Mouse (Mus musculus) megakaryocyte-erythroid progenitor cell, adult 5-6 weeks (primary cell): Measurements from ENCODE around the gene Rc3h1. TPM values are rescaled to one million over a fixed set of nuclear protein-coding genes. Genes with fewer than 3 reads are reported as not detected.
"Not testable (repeated sequence)": the region's sequence is repeated elsewhere in the genome, so short reads cannot be mapped to it uniquely, and the experiment has no call there.

ENCODE experiments used
- ATAC-seq: replicated peaks from 2 replicates; pipeline ENCODE4 v1.8.0; 2016; ENCODE audit warnings: mild to moderate bottlenecking, inconsistent platforms; ENCODE audit not compliant: severe bottlenecking, poor library complexity, low FRiP score, low TSS enrichment
- total RNA-seq, 2 experiments: library from RNA; stranded (forward) in 1 of 2; stranded (reverse) in 1 of 2; fragments of 200-1000, 215-1000 nt in 1 of 2; fragments of >200 nt in 1 of 2; fragmentation: Nextera tagmentation in 1 of 2; gene quantifications; 2 replicates each; pipeline ENCODE4 v1.2.3; 2014 to 2017

The Rc3h1 gene
- total RNA-seq, 2 experiments from 2014 or later, result 18.6 to 34.3 TPM

DNA sequence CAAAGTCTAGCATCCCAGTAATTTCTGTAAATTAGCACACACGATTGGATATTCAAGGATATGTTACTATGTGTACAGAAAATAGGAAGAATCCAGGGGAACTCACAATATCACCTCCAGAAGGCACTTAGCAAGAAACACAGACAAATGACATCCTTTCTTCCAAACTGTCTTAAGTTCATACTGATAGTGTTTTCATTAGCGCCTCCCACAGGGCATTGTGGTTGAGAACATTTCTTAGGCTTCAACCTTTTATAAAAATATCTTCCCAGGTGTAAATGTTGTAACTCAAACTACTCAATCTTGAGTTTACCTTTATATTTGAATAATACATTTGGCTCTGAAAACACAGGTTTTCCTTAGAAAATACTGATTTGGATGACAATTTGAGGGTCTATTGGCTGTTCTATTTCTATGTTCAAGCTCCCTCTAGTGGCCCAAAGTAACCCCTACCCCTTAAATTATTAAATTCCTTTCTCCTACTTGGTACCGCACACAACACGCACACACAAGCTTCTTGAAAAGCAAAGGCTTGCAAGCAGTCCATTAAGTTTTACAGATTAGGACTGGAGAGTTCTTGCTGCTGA is 27.8 kb downstream of the Rc3h1 start:
- peak; percentile 78 for ATAC-seq

- ATAC-seq, result no peak
Observed at GRCm38 (mm10) chr1:160935551-160935950, 29.3 kb downstream of the Rc3h1 start.

- ATAC-seq, result peak; percentile 98
Observed at GRCm38 (mm10) chr1:160963199-160963598, 57.0 kb downstream of the Rc3h1 start.

GRCm38 (mm10) chr1:160967268-160967667 is 61.0 kb downstream of the Rc3h1 start:
- ATAC-seq, result no peak

DNA sequence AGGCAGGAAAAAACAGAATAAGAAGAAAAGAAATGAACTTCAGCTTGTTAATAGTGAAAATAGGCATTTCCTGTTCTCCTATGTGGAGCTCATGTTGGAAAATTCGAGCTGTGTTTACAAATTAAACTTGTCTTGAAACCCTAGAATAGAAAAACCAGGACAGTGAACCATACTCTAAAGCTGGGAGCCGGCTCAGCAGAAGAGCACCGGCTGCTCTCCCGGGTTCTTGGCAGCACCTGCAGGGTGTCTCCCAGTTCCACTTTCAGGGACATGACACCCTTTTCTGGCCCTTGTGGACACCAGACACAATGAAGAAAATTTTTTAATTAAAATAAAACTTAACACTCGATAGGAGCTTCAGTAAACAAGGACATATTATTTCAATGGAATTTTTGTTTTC is 62.4 kb downstream of the Rc3h1 start:
- ATAC-seq, result no peak

GRCm38 (mm10) chr1:160978071-160978735 is 72.0 kb downstream of the Rc3h1 start, which contains the start of gene Serpinc1:
TSS of gene Serpinc1 (plus strand) at chr1:160978585.
- ATAC-seq, result no peak

GRCm38 (mm10) chr1:160980021-160980420 is 73.8 kb downstream of the Rc3h1 start:
- peak; percentile 48; the same call in 1 of the 2 replicates for ATAC-seq

DNA sequence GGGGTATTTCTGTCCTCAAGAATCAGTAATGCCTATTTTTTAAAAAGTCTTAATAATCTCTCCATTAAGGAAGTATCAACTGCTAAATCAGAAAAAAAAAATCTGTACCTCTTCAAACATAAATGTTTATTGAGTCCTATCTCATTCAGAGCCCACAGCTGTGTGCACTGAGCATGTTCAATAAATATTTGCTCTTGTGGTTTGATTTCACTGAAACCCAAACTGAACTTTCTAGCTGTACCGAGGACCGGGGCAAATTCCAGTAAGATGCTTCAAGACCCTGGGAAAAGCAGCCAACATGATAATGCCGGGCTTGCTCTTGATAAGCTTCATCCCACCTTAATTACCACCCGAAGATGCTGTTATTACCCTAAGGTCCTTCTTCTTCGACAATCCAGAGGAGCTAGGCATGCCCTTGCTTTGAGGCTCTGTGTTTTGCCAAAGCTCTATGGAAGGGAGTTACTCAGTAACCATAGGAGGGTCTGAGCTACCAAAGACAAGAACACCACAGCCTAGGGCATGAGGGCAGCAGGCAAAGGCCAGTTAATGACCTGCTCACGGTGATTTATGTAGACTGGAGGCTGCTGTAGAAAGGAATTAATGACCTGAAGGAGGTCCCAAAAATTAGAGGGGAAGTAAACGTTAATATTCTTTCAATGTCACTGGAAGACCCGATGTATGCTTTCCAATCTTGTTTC is 74.5 kb downstream of the Rc3h1 start:
- no peak for ATAC-seq

- no peak for ATAC-seq
Observed at GRCm38 (mm10) chr1:160981337-160981736, 75.1 kb downstream of the Rc3h1 start.

DNA sequence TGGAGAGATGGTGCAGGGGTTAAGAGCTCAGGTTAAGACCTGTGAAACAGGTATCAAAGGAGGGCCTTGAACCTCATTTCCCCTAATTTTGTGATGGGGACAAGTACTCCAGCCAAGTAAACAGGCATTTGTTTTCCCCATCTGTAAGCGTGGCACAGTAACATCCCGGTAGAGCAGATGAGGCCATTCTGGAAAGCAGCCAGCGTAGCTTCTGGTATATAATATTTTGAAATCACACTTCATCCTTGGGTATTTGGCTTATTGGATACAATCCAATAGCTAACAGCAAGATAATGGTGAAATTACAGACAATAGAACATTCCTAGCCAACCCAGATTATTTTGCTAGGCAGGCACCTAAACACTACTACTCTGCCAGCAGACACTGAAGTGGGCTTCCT is 76.7 kb downstream of the Rc3h1 start:
- ATAC-seq, result no peak

DNA sequence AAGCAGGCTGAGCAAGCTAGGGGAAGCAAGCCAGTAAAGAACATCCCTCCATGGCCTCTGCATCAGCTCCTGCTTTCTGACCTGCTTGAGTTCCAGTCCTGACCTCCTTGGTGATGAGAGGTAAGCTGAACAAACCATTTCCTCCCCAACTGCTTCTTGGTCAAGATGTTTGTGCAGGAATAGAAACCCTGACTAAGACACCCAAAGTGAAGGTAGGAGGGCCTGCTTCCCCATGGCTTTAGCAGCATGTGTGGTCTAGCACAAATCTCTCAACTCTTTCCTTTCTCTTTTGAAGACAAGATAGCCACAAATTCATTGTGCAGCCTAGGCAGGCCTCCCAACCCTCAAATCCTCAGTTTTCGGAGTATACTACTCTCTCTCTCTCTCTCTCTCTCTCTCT is 78.5 kb downstream of the Rc3h1 start:
- not testable (repeated sequence) for ATAC-seq

GRCm38 (mm10) chr1:160985477-160985876 is 79.3 kb downstream of the Rc3h1 start:
- no peak for ATAC-seq

DNA sequence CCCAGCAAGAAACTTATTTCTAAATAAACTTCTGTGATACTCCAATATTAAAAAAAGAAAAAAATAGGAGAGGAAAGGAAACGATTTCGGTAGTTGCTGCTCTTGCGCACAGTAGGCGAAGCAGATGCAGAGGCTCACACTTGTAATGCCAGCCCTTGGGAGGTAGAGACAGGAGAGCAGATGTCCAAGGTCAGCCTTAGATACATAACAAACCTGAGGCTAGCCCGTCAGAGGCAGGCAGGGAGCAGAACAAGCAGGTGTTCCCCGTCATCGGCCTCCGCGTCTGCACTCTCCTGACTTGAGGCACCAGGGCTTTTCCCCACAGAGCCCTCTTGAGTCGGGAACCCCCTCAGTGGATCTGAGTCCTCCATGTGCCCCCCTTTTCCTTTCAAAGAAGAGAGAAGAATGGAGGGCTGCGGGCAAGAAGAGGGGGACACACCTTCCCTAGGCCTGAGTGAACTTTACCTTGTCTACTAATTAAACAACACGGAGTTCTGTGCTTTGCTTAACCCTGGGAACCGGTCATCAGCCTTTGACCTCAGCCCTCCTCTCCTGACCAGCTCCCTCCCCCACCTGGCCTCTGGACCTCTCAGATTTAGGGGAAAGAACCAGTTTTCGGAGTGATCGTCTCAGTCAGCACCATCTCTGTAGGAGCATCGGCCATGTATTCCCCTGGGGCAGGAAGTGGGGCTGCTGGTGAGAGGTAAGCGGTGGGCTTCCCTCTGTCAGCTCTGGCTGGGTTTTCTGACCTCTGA is 80.8 kb downstream of the Rc3h1 start:
- ATAC-seq, result no peak

DNA sequence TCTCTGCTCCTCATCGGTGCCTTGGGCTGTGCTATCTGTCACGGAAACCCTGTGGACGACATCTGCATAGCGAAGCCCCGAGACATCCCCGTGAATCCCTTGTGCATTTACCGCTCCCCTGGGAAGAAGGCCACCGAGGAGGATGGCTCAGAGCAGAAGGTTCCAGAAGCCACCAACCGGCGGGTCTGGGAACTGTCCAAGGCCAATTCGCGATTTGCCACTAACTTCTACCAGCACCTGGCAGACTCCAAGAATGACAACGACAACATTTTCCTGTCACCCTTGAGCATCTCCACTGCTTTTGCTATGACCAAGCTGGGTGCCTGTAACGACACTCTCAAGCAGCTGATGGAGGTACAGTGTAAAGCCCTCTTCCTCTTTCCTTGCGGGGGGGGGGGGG is 83.2 kb downstream of the Rc3h1 start:
- ATAC-seq, result no peak

- no peak for ATAC-seq
Observed at GRCm38 (mm10) chr1:160993851-160994250, 87.6 kb downstream of the Rc3h1 start.

DNA sequence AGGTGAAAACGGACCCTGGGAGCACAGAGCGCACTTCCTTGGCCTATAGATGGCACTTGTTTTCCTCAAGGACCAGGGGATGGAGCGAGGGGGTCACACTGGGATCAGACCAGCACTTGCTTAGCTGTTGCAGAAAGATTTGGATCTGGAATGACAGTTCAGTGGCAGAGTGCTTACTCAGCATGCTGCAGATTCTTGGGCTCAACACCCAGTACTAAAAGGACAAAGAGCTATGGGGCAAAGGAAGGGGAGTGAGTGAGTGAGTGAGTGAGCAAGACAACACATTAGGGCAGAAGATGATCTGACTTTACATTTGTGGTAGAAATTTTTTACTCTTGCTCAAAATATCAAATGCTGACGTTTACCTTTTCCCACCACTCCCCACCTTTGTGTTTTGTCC is 98.7 kb downstream of the Rc3h1 start:
- ATAC-seq, result no peak

GRCm38 (mm10) chr1:161005526-161005925 is 99.3 kb downstream of the Rc3h1 start:
- no peak for ATAC-seq

DNA sequence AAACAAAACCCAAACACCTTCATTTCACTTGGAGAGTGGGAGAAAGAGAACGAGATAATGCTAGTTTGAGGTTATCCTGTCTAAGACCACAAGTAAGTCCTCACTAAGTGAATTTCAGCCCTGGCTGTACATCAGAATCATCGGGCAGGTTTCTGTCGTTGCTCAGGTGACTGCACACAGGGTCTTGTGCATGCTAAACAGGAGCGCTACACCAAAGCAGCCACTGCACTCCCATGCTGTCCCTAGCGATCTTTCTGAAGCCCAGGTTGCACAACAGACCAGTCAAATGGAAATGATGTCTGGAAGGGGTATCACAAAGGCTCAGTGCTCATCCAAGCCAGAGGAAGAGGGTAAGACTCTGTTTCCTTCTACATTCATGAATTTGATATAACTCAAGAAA is 100.3 kb downstream of the Rc3h1 start:
- no peak for ATAC-seq

- no peak for ATAC-seq
Observed at GRCm38 (mm10) chr1:161008038-161008437, 101.8 kb downstream of the Rc3h1 start.

- ATAC-seq, result no peak
Observed at GRCm38 (mm10) chr1:161010436-161010835, 104.2 kb downstream of the Rc3h1 start.
